Mouse (Mus musculus) kidney, embryonic 15.5 days (tissue): Measurements from ENCODE around the gene Pkd1l1. TPM values are rescaled to one million over a fixed set of nuclear protein-coding genes. Genes with fewer than 3 reads are reported as not detected.

Source experiments
- ATAC-seq: fragments of 200-750 bp; cut with Nextera tagmentation; replicated peaks from 2 replicates; pipeline ENCODE4 v1.8.0; 2017; ENCODE audit warnings: moderate TSS enrichment; ENCODE audit not compliant: low FRiP score
- H3K27ac ChIP-seq: fragments of 300-500 bp; sonication (generic); 2 replicates; pipeline ENCODE4 v1.5.1; 2015; ENCODE audit warnings: mild to moderate bottlenecking, inconsistent platforms
- H3K27me3 ChIP-seq: fragments of 300-500 bp; sonication (generic); 2 replicates; pipeline ENCODE4 v1.6.1; 2015; ENCODE audit warnings: inconsistent platforms
- H3K36me3 ChIP-seq: fragments of 300-500 bp; sonication (generic); 2 replicates; pipeline ENCODE4 v1.6.1; 2015; ENCODE audit warnings: inconsistent platforms
- H3K4me1 ChIP-seq: fragments of 300-500 bp; sonication (generic); 2 replicates; pipeline ENCODE4 v1.6.1; 2015; ENCODE audit warnings: inconsistent platforms
- H3K4me2 ChIP-seq: fragments of 300-500 bp; sonication (generic); 2 replicates; pipeline ENCODE4 v1.6.1; 2015; ENCODE audit warnings: moderate library complexity, mild to moderate bottlenecking, inconsistent platforms
- H3K4me3 ChIP-seq: fragments of 300-500 bp; sonication (generic); replicated peaks from 2 replicates; pipeline ENCODE4 v1.5.1; 2015; ENCODE audit warnings: mild to moderate bottlenecking, inconsistent platforms
- H3K9ac ChIP-seq: fragments of 300-500 bp; sonication (generic); 2 replicates; pipeline ENCODE4 v1.6.1; 2015; ENCODE audit warnings: mild to moderate bottlenecking, inconsistent platforms
- H3K9me3 ChIP-seq: fragments of 300-500 bp; sonication (generic); replicated peaks from 2 replicates; pipeline ENCODE4 v1.6.1; 2016; ENCODE audit warnings: inconsistent platforms
- WGBS: fragments of 180-500 bp; shearing (Covaris S2); methylation state at CpG from one replicate; pipeline ENCODE4 v1.1.7; 2015; ENCODE audit warnings: mixed read lengths; 5-methylcytosine and 5-hydroxymethylcytosine counted together
- polyA plus RNA-seq: library from polyadenylated mRNA; unstranded; fragments of >200 nt; fragmentation: Nextera tagmentation; extraction: Ambion mirVana; gene quantifications from 2 replicates; pipeline ENCODE4 v1.2.1, GENCODE M21; 2015

The Pkd1l1 gene
- polyA plus RNA-seq, 1 experiment from 2014 or later, result 0.21 TPM

DNA sequence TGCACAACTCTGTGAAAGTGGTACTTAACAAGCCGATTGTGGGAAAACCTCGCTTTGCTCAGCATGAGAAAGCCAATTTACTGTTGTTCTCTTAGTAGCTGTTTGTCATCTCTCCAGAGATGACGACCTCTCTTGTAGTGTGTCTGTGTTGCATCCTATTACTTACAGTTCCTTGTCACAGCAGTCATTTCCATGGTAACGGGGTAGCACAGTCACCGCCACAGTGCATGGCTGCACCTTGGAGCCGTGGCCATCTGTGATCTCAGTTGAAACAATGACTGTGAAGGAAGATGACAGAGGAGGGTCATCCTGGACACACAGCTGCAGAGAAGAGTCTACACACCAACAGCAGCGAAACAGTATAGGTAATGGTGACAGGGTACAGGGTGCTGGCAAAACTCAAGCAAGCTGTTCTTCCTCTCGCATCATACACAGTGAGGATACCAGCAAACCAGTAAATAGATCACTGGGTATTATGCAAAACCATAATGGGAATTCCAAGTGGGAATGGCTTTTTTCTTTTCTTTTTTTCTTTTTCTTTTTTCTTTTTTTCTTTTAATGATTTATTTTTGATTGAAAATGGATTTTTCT, 56.9 kb downstream of the Pkd1l1 start:
- H3K4me2 ChIP-seq, result no peak overlapping the region
- no peak overlapping the region for H3K9ac ChIP-seq
- H3K4me1 ChIP-seq, result no peaks in the 10 kb centered on the region
- no peaks in the 10 kb centered on the region for H3K27me3 ChIP-seq
- no peaks in the 10 kb centered on the region for H3K36me3 ChIP-seq
- no peak overlapping the region for H3K27ac ChIP-seq
- no peak overlapping the region for H3K4me3 ChIP-seq
- no peak for ATAC-seq
- 84% methylated on average over 8 of the region's 8 CpGs for WGBS
- H3K9me3 ChIP-seq, result no peaks in the 10 kb centered on the region

- 78% methylated on average over 4 of the region's 4 CpGs for WGBS
- no peaks in the 10 kb centered on the region for H3K36me3 ChIP-seq
- ATAC-seq, result no peak
Measured at GRCm38 (mm10) chr11:8882793-8883192, 90.3 kb downstream of the Pkd1l1 start.

DNA sequence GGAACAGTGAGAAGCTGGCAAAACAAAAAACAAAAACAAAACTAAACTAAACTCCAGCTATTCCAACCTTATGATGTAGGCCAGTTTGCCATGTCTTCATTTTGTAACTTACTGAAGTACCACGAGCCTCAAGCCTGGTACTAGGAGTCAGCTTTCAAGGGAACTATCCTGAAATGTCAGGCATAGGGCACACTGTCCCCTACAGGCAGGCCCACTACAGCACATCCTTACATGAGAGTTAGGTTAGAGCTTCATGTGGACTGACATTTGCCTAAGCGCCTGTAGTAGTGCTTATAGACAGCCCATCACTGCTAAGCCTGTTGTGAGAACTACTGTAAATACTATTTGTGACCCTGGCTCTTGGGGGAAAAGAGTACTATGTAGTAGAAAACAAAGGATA, 91.5 kb downstream of the Pkd1l1 start:
- Histone ChIP-seq H3K27ac (no peak overlapping the region), H3K9ac (no peak overlapping the region), H3K4me1 (no peaks in the 10 kb centered on the region), H3K36me3 (no peaks in the 10 kb centered on the region), H3K4me2 (no peak overlapping the region), H3K27me3 (no peaks in the 10 kb centered on the region), H3K4me3 (no peak overlapping the region), H3K9me3 (no peaks in the 10 kb centered on the region)
- 69% methylated on average over 2 of the region's 2 CpGs for WGBS
- ATAC-seq, result no peak

More at GRCm38 (mm10) chr11:8882793-8883192, 90.3 kb downstream of the Pkd1l1 start:
- no peaks in the 10 kb centered on the region for H3K9me3 ChIP-seq
- no peak overlapping the region for H3K4me2 ChIP-seq
- H3K4me3 ChIP-seq, result no peak overlapping the region
- H3K9ac ChIP-seq, result no peak overlapping the region
- no peaks in the 10 kb centered on the region for H3K27me3 ChIP-seq
- no peaks in the 10 kb centered on the region for H3K4me1 ChIP-seq
- no peak overlapping the region for H3K27ac ChIP-seq

DNA sequence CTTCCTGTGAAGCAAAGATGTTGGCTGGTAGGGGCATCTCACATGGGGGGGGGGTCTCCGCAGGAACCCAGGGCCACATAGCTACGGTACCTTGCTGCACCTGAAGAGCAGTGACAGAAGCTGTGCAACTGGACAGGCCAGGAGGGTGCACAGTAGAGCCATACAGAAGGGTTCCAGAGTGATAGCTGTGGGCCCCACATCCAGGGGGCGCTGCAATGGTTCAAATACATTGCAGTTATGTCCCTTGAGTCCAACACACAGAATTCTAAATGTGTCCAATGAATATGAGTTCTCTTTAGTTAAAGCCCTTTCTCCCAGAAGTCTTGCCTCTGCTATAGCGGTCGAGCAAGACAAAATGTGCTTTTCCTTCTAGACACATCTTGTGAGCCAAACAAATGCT, 103.0 kb downstream of the Pkd1l1 start:
- H3K27me3 ChIP-seq, result no peaks in the 10 kb centered on the region
- no peaks in the 10 kb centered on the region for H3K36me3 ChIP-seq
- H3K9ac ChIP-seq, result no peak overlapping the region
- H3K9me3 ChIP-seq, result no peaks in the 10 kb centered on the region
- H3K4me2 ChIP-seq, result no peak overlapping the region
- no peaks in the 10 kb centered on the region for H3K4me1 ChIP-seq
- no peak for ATAC-seq
- H3K27ac ChIP-seq, result no peak overlapping the region
- 93% methylated on average over 5 of the region's 5 CpGs for WGBS
- no peak overlapping the region for H3K4me3 ChIP-seq

- Histone ChIP-seq H3K9ac (no peak overlapping the region), H3K4me1 (peaks cover 9% of the 10 kb centered on the region), H3K9me3 (no peaks in the 10 kb centered on the region), H3K36me3 (no peaks in the 10 kb centered on the region), H3K4me3 (no peak overlapping the region), H3K27me3 (no peaks in the 10 kb centered on the region), H3K4me2 (no peak overlapping the region), H3K27ac (no peak overlapping the region)
- no peak for ATAC-seq
- 95% methylated on average over 7 of the region's 7 CpGs for WGBS
Measured at GRCm38 (mm10) chr11:8866021-8866420, 107.0 kb downstream of the Pkd1l1 start.

DNA sequence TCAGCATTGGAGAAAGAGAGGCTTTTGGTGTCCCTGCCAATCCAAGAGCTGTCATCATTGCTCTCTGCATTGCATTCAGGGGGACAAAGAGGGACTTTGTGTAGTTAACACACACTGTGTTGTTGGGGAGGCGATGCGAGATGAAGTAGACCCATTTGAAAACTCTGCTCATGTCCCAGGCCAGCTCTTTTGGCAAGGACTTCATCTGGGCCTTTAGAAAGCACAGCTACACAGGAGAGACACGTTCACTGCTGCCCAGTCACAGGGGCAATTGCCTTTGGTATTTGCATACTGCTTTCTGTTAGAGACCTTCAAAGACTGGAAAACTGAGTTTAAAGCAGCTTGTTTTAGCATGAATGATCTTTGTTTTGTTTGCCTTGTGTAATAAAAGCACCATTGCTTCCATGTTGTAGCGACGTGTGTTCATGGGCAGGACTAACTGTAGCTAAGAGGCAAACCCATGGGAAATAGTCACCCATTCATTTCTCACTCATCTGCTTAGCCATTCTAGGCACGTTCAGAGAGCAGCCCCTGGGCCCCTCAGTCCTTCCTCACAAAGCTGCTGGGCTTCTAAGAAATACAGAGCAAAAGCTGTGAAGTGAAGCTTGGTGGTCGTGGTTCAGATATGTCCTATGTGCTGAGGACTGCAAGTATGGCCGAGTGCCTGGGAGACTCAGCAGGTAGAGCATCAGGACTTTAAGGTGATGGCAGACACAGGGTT, 109.0 kb downstream of the Pkd1l1 start:
- 69% methylated on average over 8 of the region's 8 CpGs for WGBS
- no peak for ATAC-seq
- no peak overlapping the region for H3K4me2 ChIP-seq

DNA sequence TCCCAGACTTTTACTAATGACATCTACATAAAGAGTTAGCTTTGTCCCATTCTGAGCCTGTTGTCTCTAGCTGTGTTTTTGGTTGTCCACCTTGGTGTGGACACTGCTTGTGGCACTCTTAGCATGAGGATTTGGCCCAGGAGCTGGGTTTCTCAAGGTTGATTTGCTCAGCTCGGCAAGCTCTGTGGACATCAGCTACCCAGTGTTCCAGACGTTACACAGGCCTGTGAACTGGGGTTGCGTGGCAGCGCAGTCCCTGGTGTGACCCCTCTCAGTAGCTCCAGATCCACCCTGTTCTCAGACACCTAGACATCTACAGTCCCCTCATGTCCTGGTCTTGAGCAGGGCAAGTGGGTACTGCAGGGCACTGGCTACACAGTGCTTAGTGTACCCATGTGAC, 110.6 kb downstream of the Pkd1l1 start:
- Histone ChIP-seq H3K4me2 (no peak overlapping the region), H3K27me3 (no peaks in the 10 kb centered on the region), H3K9ac (no peak overlapping the region), H3K36me3 (no peaks in the 10 kb centered on the region), H3K4me3 (no peak overlapping the region), H3K4me1 (peaks cover 13% of the 10 kb centered on the region), H3K27ac (peak overlapping the region; percentile 52; the same call in 1 of the 2 replicates), H3K9me3 (no peaks in the 10 kb centered on the region)
- WGBS, result 72% methylated on average over 4 of the region's 4 CpGs
- ATAC-seq, result no peak

More for the DNA sequence above, 109.0 kb downstream of the Pkd1l1 start:
- no peak overlapping the region for H3K4me3 ChIP-seq
- no peaks in the 10 kb centered on the region for H3K36me3 ChIP-seq
- H3K9ac ChIP-seq, result no peak overlapping the region
- no peaks in the 10 kb centered on the region for H3K9me3 ChIP-seq
- peaks cover 13% of the 10 kb centered on the region for H3K4me1 ChIP-seq
- H3K27ac ChIP-seq, result peak overlapping the region; percentile 32; the same call in 1 of the 2 replicates
- no peaks in the 10 kb centered on the region for H3K27me3 ChIP-seq

GRCm38 (mm10) chr11:8861978-8862377, 111.1 kb downstream of the Pkd1l1 start:
- H3K36me3 ChIP-seq, result no peaks in the 10 kb centered on the region
- peak; percentile 64 for ATAC-seq
- WGBS, result 33% methylated on average over 4 of the region's 4 CpGs
- H3K4me1 ChIP-seq, result peaks cover 13% of the 10 kb centered on the region
- no peaks in the 10 kb centered on the region for H3K9me3 ChIP-seq
- no peak overlapping the region for H3K4me3 ChIP-seq
- no peak overlapping the region for H3K4me2 ChIP-seq
- no peak overlapping the region for H3K27ac ChIP-seq
- no peaks in the 10 kb centered on the region for H3K27me3 ChIP-seq
- no peak overlapping the region for H3K9ac ChIP-seq

- H3K36me3 ChIP-seq, result no peaks in the 10 kb centered on the region
- ATAC-seq, result no peak
Measured at GRCm38 (mm10) chr11:8860878-8861277, 112.2 kb downstream of the Pkd1l1 start.

DNA sequence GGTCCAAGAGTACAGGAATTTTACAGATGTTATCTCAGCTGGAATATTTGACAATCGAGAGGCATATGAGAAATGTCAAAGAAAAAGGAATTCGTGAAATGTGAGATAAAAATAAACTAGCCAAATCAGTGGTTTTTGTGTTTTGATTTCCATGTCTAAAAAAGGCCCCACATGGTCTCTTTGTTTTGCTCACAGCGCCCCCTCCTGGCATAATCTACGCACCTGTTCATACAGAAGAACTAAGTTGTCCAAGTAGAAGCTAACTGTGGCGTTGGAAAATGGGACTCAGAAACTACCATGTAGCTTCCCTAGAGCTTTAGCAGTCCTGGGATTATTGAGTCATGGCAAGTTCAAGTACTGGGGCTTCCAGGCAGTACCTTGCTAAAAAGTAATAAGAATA, 113.2 kb downstream of the Pkd1l1 start:
- H3K27ac ChIP-seq, result no peak overlapping the region
- H3K4me1 ChIP-seq, result peaks cover 13% of the 10 kb centered on the region
- ATAC-seq, result no peak
- no peak overlapping the region for H3K9ac ChIP-seq
- H3K9me3 ChIP-seq, result no peaks in the 10 kb centered on the region
- H3K4me2 ChIP-seq, result no peak overlapping the region
- 17% methylated on average over 5 of the region's 5 CpGs for WGBS
- H3K36me3 ChIP-seq, result no peaks in the 10 kb centered on the region
- no peak overlapping the region for H3K4me3 ChIP-seq
- no peaks in the 10 kb centered on the region for H3K27me3 ChIP-seq

More at GRCm38 (mm10) chr11:8860878-8861277, 112.2 kb downstream of the Pkd1l1 start:
- Histone ChIP-seq H3K4me1 (peaks cover 13% of the 10 kb centered on the region), H3K9me3 (no peaks in the 10 kb centered on the region), H3K4me3 (no peak overlapping the region), H3K27me3 (no peaks in the 10 kb centered on the region), H3K9ac (no peak overlapping the region), H3K27ac (no peak overlapping the region), H3K4me2 (no peak overlapping the region)
- 32% methylated on average over 3 of the region's 3 CpGs for WGBS

DNA sequence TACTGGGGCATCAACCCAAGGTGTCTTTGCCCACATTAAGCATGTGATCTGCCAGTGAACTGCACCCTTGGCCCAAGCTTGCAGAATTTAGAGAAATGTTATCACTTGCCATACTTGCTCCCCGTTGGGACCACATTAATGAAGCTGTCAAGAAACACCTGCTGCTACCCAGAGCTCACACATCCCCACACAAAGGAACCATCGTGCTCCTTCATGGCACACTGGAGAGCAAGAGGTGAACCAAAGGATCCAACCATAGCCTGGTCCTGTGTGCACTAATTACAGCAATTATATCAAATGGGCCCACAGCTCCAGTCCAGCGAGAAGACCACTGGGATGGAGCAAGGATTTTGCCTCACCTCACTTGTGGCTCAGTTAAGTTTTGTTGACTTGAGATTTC, 114.0 kb downstream of the Pkd1l1 start:
- Histone ChIP-seq H3K27ac (no peak overlapping the region), H3K9ac (no peak overlapping the region), H3K36me3 (no peaks in the 10 kb centered on the region), H3K4me3 (no peak overlapping the region), H3K4me1 (peaks cover 13% of the 10 kb centered on the region), H3K9me3 (no peaks in the 10 kb centered on the region), H3K27me3 (no peaks in the 10 kb centered on the region), H3K4me2 (no peak overlapping the region)
- no peak for ATAC-seq
- WGBS, result 57% methylated on average over 3 of the region's 3 CpGs

DNA sequence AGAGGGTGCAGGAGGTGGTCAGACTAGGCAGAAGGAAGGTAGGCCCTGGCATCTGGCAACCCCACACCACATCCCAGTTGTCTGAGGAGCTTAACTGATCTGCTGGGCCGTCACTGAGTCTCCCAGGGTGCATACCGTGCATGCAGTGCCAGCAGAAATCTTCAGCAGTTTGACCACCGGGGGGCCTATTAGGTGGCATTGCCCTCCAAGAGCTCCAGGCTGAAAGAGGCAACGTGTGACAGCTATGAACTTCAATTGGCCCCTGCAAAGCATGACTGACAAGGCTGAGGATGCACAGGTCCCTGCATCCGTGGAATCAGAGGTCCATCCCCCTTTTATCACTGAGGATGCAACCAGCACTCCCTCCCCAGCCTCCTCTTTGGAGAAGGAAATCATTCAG, 116.9 kb downstream of the Pkd1l1 start:
- Histone ChIP-seq H3K27me3 (no peaks in the 10 kb centered on the region), H3K4me2 (no peak overlapping the region), H3K4me1 (peaks cover 4% of the 10 kb centered on the region), H3K36me3 (no peaks in the 10 kb centered on the region), H3K9me3 (no peaks in the 10 kb centered on the region), H3K4me3 (no peak overlapping the region), H3K9ac (no peak overlapping the region), H3K27ac (no peak overlapping the region)
- WGBS, result 69% methylated on average over 5 of the region's 5 CpGs
- no peak for ATAC-seq
